ENCODE assay signal across 17 mouse cellular contexts in the genomic region with DNA sequence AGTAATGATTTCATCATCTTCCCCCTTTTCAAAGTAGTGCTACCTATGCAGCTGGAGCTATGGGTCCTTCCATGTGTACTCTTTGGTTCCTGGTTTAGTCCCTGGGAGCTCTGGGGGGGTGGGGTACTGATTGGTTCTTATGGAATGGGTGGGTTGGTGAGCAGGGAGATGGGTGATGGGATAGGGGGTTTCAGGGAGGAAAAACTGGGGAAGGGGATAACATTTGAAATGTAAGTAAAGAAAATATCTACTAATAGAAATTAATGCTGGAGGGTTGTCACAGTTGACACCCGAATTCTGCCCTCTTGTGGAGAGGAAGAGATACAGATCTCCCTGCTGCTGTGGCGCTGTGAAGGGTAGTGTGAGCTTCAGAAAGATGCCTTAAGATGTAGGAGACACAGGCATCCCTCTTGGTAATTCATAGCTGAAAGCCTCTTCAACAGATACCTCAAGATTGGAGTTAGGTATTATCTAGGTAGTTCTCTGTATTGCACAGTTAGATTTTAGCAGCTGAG. TPM values are rescaled to one million over a fixed set of nuclear protein-coding genes. Genes with fewer than 3 reads are reported as not detected.
DNase-seq lines count a peak whose midpoint lies in the region; ATAC-seq and TF ChIP-seq lines count a peak whose summit lies in the region.
"Had no signal": no experiment of that assay in that cellular context is flagged by ENCODE, and none has a peak within 500 bp of the region (broad histone marks: within the 10 kb centered on the region; RNA-seq: fewer than 3 reads in every experiment).

No protein-coding gene starts in this region.

- no peak overlapping the region for H3K27ac ChIP-seq in liver, embryonic 14.5 days
- H3K27ac ChIP-seq in stomach, postnatal 0 days (replicated peaks) = no peak overlapping the region
- no peak overlapping the region for H3K27ac ChIP-seq in intestine, embryonic 15.5 days
- H3K27ac ChIP-seq: hindbrain, embryonic 13.5 days; limb, embryonic 13.5 days had no signal

- no peaks in the 10 kb centered on the region for H3K4me1 ChIP-seq in liver, embryonic 14.5 days (replicated peaks; ENCODE audit: control insufficient read depth in 2 of 2, insufficient read depth in 2 of 2, low read length in 1 of 2)
- H3K4me1 ChIP-seq in stomach, postnatal 0 days (replicated peaks; ENCODE audit: control insufficient read depth, insufficient read depth) = no peaks in the 10 kb centered on the region
- H3K4me1 ChIP-seq in intestine, embryonic 15.5 days (replicated peaks) = no peaks in the 10 kb centered on the region
- H3K4me1 ChIP-seq: hindbrain, embryonic 13.5 days; limb, embryonic 13.5 days had no signal

- WGBS in liver, embryonic 14.5 days (ENCODE audit: insufficient replicate concordance) = 14% methylated on average over 2 of the region's 2 CpGs
- 31% methylated on average over 2 of the region's 2 CpGs for WGBS in stomach, postnatal 0 days
- 39% methylated on average over 2 of the region's 2 CpGs for WGBS in intestine, embryonic 15.5 days

- no peak for ATAC-seq in liver, embryonic 14.5 days (ENCODE audit: insufficient read depth)
- no peak for ATAC-seq in stomach, postnatal 0 days (ENCODE audit: low FRiP score, low TSS enrichment)
- ATAC-seq in intestine, embryonic 15.5 days = no peak

- no peaks in the 10 kb centered on the region for H3K36me3 ChIP-seq in liver, embryonic 14.5 days (replicated peaks; ENCODE audit: control insufficient read depth, insufficient read depth, low read depth)
- H3K36me3 ChIP-seq in stomach, postnatal 0 days (ENCODE audit: control insufficient read depth, insufficient read depth, low read length) = no peaks in the 10 kb centered on the region
- no peaks in the 10 kb centered on the region for H3K36me3 ChIP-seq in intestine, embryonic 15.5 days
- H3K36me3 ChIP-seq: hindbrain, embryonic 13.5 days; limb, embryonic 13.5 days had no signal

- H3K4me3 ChIP-seq in liver, embryonic 14.5 days (ENCODE audit: insufficient read depth in 1 of 2, low read depth in 2 of 2, low read length in 2 of 2) = no peak overlapping the region
- no peak overlapping the region for H3K4me3 ChIP-seq in stomach, postnatal 0 days (ENCODE audit: low read depth, low read length)
- H3K4me3 ChIP-seq in intestine, embryonic 15.5 days (replicated peaks) = no peak overlapping the region
- H3K4me3 ChIP-seq: hindbrain, embryonic 13.5 days; limb, embryonic 13.5 days had no signal

- DNase-seq in adrenal gland, postnatal 10 days = peak; percentile 7
- DNase-seq in adrenal gland, postnatal 4 days (ENCODE audit: low spot score in 2 of 2) = no peak
- no peak for DNase-seq in liver, embryonic 14.5 days (ENCODE audit: low read depth in 3 of 3, low spot score in 3 of 3)
- no peak for DNase-seq in liver
- DNase-seq in ZHBTc4 (ENCODE audit: low read depth, low spot score) = peak; percentile 13
- no peak for DNase-seq in stomach, postnatal 0 days (ENCODE audit: low spot score)
- no peak for DNase-seq in gastrocnemius, postnatal 25 days
- DNase-seq: adrenal gland, postnatal 25 days had no signal

- no peak for TF ChIP-seq EP300 in liver, embryonic 14.5 days (IDR thresholded peaks at IDR 0.05; ENCODE audit: low read depth)
- no peak for TF ChIP-seq EP300 in stomach, postnatal 0 days (optimal IDR thresholded peaks at IDR 0.05)

- no peaks in the 10 kb centered on the region for H3K27me3 ChIP-seq in liver, embryonic 14.5 days (ENCODE audit: control insufficient read depth, insufficient read depth, low read length)
- H3K27me3 ChIP-seq in stomach, postnatal 0 days (ENCODE audit: control insufficient read depth, insufficient read depth, low read length) = no peaks in the 10 kb centered on the region
- H3K27me3 ChIP-seq in intestine, embryonic 15.5 days (replicated peaks) = no peaks in the 10 kb centered on the region
- H3K27me3 ChIP-seq: hindbrain, embryonic 13.5 days; limb, embryonic 13.5 days had no signal

- no peaks in the 10 kb centered on the region for H3K9me3 ChIP-seq in liver, embryonic 14.5 days (ENCODE audit: control insufficient read depth, low read length)
- no peaks in the 10 kb centered on the region for H3K9me3 ChIP-seq in stomach, postnatal 0 days (ENCODE audit: control insufficient read depth, low read length)
- H3K9me3 ChIP-seq in intestine, embryonic 15.5 days = no peaks in the 10 kb centered on the region
- H3K9me3 ChIP-seq: limb, embryonic 13.5 days had no signal

- no peak overlapping the region for H3K4me2 ChIP-seq in liver, embryonic 14.5 days (ENCODE audit: low read depth)
- no peak overlapping the region for H3K4me2 ChIP-seq in stomach, postnatal 0 days (replicated peaks; ENCODE audit: low read depth)
- no peak overlapping the region for H3K4me2 ChIP-seq in intestine, embryonic 15.5 days (replicated peaks)
- H3K4me2 ChIP-seq: hindbrain, embryonic 13.5 days; limb, embryonic 13.5 days had no signal

- no peak overlapping the region for H3K9ac ChIP-seq in liver, embryonic 14.5 days (replicated peaks)
- no peak overlapping the region for H3K9ac ChIP-seq in stomach, postnatal 0 days (ENCODE audit: low read length)
- no peak overlapping the region for H3K9ac ChIP-seq in intestine, embryonic 15.5 days
- H3K9ac ChIP-seq: hindbrain, embryonic 13.5 days; limb, embryonic 13.5 days had no signal

- peak; percentile 16; the same call in 1 of the 2 replicates for TF ChIP-seq CTCF in liver, embryonic 14.5 days (IDR thresholded peaks at IDR 0.05; ENCODE audit: low read depth)
- peak; percentile 59 for TF ChIP-seq CTCF in stomach, postnatal 0 days (IDR thresholded peaks at IDR 0.05; ENCODE audit: low read depth)

RNA-seq across cellular contexts. Expression of gene Adam6b, which starts 4.3 kb away (rescaled TPM):
- under 1 TPM in 1 of 2 experiments, not detected in 1; 0.12 TPM for total RNA-seq in adrenal gland, postnatal 10 days (2021)
- total RNA-seq in adrenal gland, postnatal 4 days (2021) = not detected
- not detected in 2 replicates for polyA plus RNA-seq in liver, embryonic 14.5 days (2012; rRNA removed)
- not detected in 2 replicates for polyA plus RNA-seq in liver, embryonic 14.5 days (2014; fragmentation: Nextera tagmentation; extraction: Ambion mirVana)
- polyA plus RNA-seq in stomach, postnatal 0 days (2015; fragmentation: Nextera tagmentation; extraction: Ambion mirVana) = not detected in 2 replicates
- not detected in 2 replicates for polyA plus RNA-seq in intestine, embryonic 15.5 days (2015; fragmentation: Nextera tagmentation; extraction: Ambion mirVana)
- not detected for total RNA-seq in gastrocnemius, postnatal 25 days (2021)
- total RNA-seq: adrenal gland, postnatal 25 days; layer of hippocampus, adult 18-20 months; megakaryocyte-erythroid progenitor cell, adult 5-6 weeks had no signal
- polyA plus RNA-seq: C2C12; forebrain, embryonic 11.5 days; hindbrain, embryonic 13.5 days; limb, embryonic 13.5 days; neural tube, embryonic 14.5 days had no signal

RNA-seq across cellular contexts. Expression of gene Adam6a, which starts 58.7 kb away (rescaled TPM):
- total RNA-seq in adrenal gland, postnatal 10 days (2021) = not detected
- not detected for total RNA-seq in adrenal gland, postnatal 4 days (2021)
- not detected in 2 replicates for polyA plus RNA-seq in liver, embryonic 14.5 days (2012; rRNA removed)
- polyA plus RNA-seq in liver, embryonic 14.5 days (2014; fragmentation: Nextera tagmentation; extraction: Ambion mirVana) = not detected in 2 replicates
- not detected in 2 replicates for polyA plus RNA-seq in stomach, postnatal 0 days (2015; fragmentation: Nextera tagmentation; extraction: Ambion mirVana)
- not detected in 2 replicates for polyA plus RNA-seq in intestine, embryonic 15.5 days (2015; fragmentation: Nextera tagmentation; extraction: Ambion mirVana)
- not detected for total RNA-seq in gastrocnemius, postnatal 25 days (2021)
- total RNA-seq: adrenal gland, postnatal 25 days; layer of hippocampus, adult 18-20 months; megakaryocyte-erythroid progenitor cell, adult 5-6 weeks had no signal
- polyA plus RNA-seq: C2C12; forebrain, embryonic 11.5 days; gonadal fat pad, adult 2 months; hindbrain, embryonic 13.5 days; limb, embryonic 13.5 days; neural tube, embryonic 14.5 days had no signal

Comparison
In these comparisons a context has a peak if more than half of its experiments do, and no peak if none do; other contexts are left out.
1. DNase-seq: peak in adrenal gland, postnatal 10 days (single experiment) and ZHBTc4 (single experiment); none in adrenal gland, postnatal 4 days (0 of 2), liver, embryonic 14.5 days (0 of 3), liver (single experiment), stomach, postnatal 0 days (single experiment) and gastrocnemius, postnatal 25 days (single experiment).